Mouse (Mus musculus) granulocyte monocyte progenitor cell, adult 5-6 weeks (primary cell): ENCODE results near the gene Map9. TPM values are rescaled to one million over a fixed set of nuclear protein-coding genes. Genes with fewer than 3 reads are reported as not detected.
"Not testable (repeated sequence)": the region's sequence is repeated elsewhere in the genome, so short reads cannot be mapped to it uniquely, and the experiment has no call there.

ENCODE experiments used
- ATAC-seq: replicated peaks from 2 replicates; pipeline ENCODE4 v1.8.0; 2016; ENCODE audit warnings: mild to moderate bottlenecking, moderate TSS enrichment, inconsistent platforms; ENCODE audit not compliant: poor library complexity, severe bottlenecking
- total RNA-seq, 2 experiments: library from RNA; stranded (forward) in 1 of 2; stranded (reverse) in 1 of 2; fragments of 200-712, 200-1000 nt in 1 of 2; fragments of >200 nt in 1 of 2; fragmentation: Nextera tagmentation in 1 of 2; gene quantifications; 2 replicates each; pipeline ENCODE4 v1.2.3; 2014 to 2017

Map9 gene
- total RNA-seq, 2 experiments from 2014 or later, result 0.52 to 1.9 TPM

GRCm38 (mm10) chr3:82406336-82406735 lies 48.5 kb downstream of the Map9 start:
- ATAC-seq, result no peak

- no peak for ATAC-seq
These were observed 49.6 kb downstream of the Map9 start for GRCm38 (mm10) chr3:82407432-82407831.

GRCm38 (mm10) chr3:82412397-82412796 lies 54.6 kb downstream of the Map9 start:
- ATAC-seq, result no peak

GRCm38 (mm10) chr3:82417958-82418357 lies 60.1 kb downstream of the Map9 start:
- ATAC-seq, result no peak

- no peak for ATAC-seq
These were observed 77.5 kb downstream of the Map9 start for GRCm38 (mm10) chr3:82435351-82435750.

GRCm38 (mm10) chr3:82440976-82441375 lies 83.1 kb downstream of the Map9 start:
- no peak for ATAC-seq

- not testable (repeated sequence) for ATAC-seq
These were observed 83.8 kb downstream of the Map9 start for GRCm38 (mm10) chr3:82441601-82442000.

Other genes with a start within 250 kb of the Map9 start
- gene Gucy1a1, start 212.3 kb upstream of the Map9 start, total RNA-seq (2014; fragmentation: Nextera tagmentation), result not detected in 2 replicates
- 0.22 TPM in 1 of 2 replicates, not detected in the other for gene Gucy1a1, start 212.3 kb upstream of the Map9 start, total RNA-seq (2017)
- gene Npy2r, start 190.0 kb downstream of the Map9 start, total RNA-seq (2014; fragmentation: Nextera tagmentation), result not detected in 2 replicates
- gene Npy2r, start 190.0 kb downstream of the Map9 start, total RNA-seq (2017), result not detected in 2 replicates